Comparison of ENCODE assay signal across 21 mouse cellular contexts in the genomic region with DNA sequence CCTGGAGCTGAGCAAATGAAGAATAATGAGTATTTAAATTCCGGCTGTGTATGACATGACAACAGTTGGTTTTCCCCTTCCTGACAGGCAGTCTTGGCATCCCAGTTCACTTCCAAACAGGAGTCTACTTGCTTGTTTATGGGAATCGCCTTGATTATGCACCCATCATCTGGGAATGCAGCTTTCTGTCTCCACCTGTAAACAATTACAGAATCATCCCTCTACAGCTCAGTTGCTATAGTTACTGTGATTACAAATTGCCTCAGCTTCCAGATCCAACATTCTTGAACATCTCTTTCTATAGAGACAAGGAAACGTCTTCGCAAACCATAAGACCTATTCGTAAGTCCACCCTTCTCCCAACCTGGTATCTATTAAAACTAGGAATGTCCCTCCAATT.
"Had no signal": no experiment of that assay in that cellular context is flagged by ENCODE, and none has a peak within 500 bp of the region (broad histone marks: within the 10 kb centered on the region; RNA-seq: fewer than 3 reads in every experiment).

No protein-coding gene starts in this region.

- H3K36me3 ChIP-seq: limb, embryonic 12.5 days; limb, embryonic 15.5 days; midbrain, embryonic 10.5 days; midbrain, embryonic 13.5 days; neural tube, embryonic 13.5 days; stomach, embryonic 15.5 days had no signal

- H3K4me2 ChIP-seq: limb, embryonic 12.5 days; limb, embryonic 15.5 days; liver, embryonic 11.5 days; lung, embryonic 14.5 days; midbrain, embryonic 13.5 days; neural tube, embryonic 13.5 days; stomach, embryonic 15.5 days had no signal

- H3K9ac ChIP-seq: limb, embryonic 12.5 days; limb, embryonic 15.5 days; liver, embryonic 14.5 days; liver, postnatal 0 days; lung, embryonic 14.5 days; midbrain, embryonic 13.5 days; neural tube, embryonic 13.5 days; stomach, embryonic 15.5 days had no signal

- DNase-seq: kidney, postnatal 10 days; kidney, postnatal 4 days; left cerebral cortex, postnatal 4 days; liver, postnatal 0 days; lung, embryonic 14.5 days; retina, postnatal 1 day; right cerebral cortex, postnatal 25 days; spleen, adult 18-20 months; thymus, postnatal 25 days had no signal

- ATAC-seq: liver, postnatal 0 days; lung, postnatal 0 days; midbrain, embryonic 13.5 days; midbrain, embryonic 16.5 days had no signal

- H3K4me1 ChIP-seq: limb, embryonic 12.5 days; limb, embryonic 15.5 days; midbrain, embryonic 10.5 days; midbrain, embryonic 13.5 days; neural tube, embryonic 13.5 days; stomach, embryonic 15.5 days had no signal

- H3K27ac ChIP-seq: limb, embryonic 12.5 days; limb, embryonic 15.5 days; liver, embryonic 14.5 days; macrophage; midbrain, embryonic 10.5 days; midbrain, embryonic 13.5 days; neural tube, embryonic 13.5 days; stomach, embryonic 15.5 days had no signal

- H3K9me3 ChIP-seq: limb, embryonic 12.5 days; limb, embryonic 15.5 days; midbrain, embryonic 10.5 days; midbrain, embryonic 13.5 days; neural tube, embryonic 13.5 days; stomach, embryonic 15.5 days had no signal

- H3K4me3 ChIP-seq: limb, embryonic 12.5 days; limb, embryonic 15.5 days; midbrain, embryonic 10.5 days; midbrain, embryonic 13.5 days; myocyte; neural tube, embryonic 13.5 days; stomach, embryonic 15.5 days had no signal

- H3K27me3 ChIP-seq: limb, embryonic 12.5 days; limb, embryonic 15.5 days; midbrain, embryonic 13.5 days; neural tube, embryonic 13.5 days; stomach, embryonic 15.5 days had no signal
